Mouse (Mus musculus) limb, embryonic 14.5 days (tissue): Measurements from ENCODE around the gene Nufip2. TPM values are rescaled to one million over a fixed set of nuclear protein-coding genes. Genes with fewer than 3 reads are reported as not detected.

Experiments
- ATAC-seq: fragments of 200-750 bp; cut with Nextera tagmentation; 2 replicates; pipeline ENCODE4 v1.8.0; 2017; ENCODE audit warnings: low read depth, moderate number of reproducible peaks, moderate TSS enrichment; ENCODE audit not compliant: low FRiP score
- DNase-seq: peaks from one replicate; pipeline ENCODE4 v3.0.0-alpha.2; 2015; ENCODE audit warnings: low spot score
- H3K27ac ChIP-seq: fragments of 300-500 bp; sonication (generic); replicated peaks from 2 replicates; pipeline ENCODE4 v1.5.1; 2014; ENCODE audit warnings: low read depth, mild to moderate bottlenecking, low read length, moderate library complexity, mixed read lengths
- H3K27me3 ChIP-seq: fragments of 300-500 bp; sonication (generic); 2 replicates; pipeline ENCODE4 v1.6.1; 2014; ENCODE audit warnings: low read length, mixed read lengths; ENCODE audit not compliant: control insufficient read depth, insufficient read depth
- H3K36me3 ChIP-seq: fragments of 300-500 bp; sonication (generic); 2 replicates; pipeline ENCODE4 v1.6.1; 2014; ENCODE audit warnings: mild to moderate bottlenecking, low read length, moderate library complexity, mixed read lengths; ENCODE audit not compliant: control insufficient read depth, insufficient read depth
- H3K4me1 ChIP-seq: fragments of 300-500 bp; sonication (generic); 2 replicates; pipeline ENCODE4 v1.6.1; 2014; ENCODE audit warnings: antibody characterized with exemption, low read length, mixed read lengths; ENCODE audit not compliant: control insufficient read depth, insufficient read depth
- H3K4me2 ChIP-seq: fragments of 300-500 bp; sonication (generic); replicated peaks from 2 replicates; pipeline ENCODE4 v1.6.1; 2014; ENCODE audit warnings: low read depth, mild to moderate bottlenecking, low read length, moderate library complexity; ENCODE audit not compliant: severe bottlenecking
- H3K4me3 ChIP-seq: fragments of 300-500 bp; sonication (generic); replicated peaks from 2 replicates; pipeline ENCODE4 v1.5.1; 2014; ENCODE audit warnings: low read length
- H3K9ac ChIP-seq: fragments of 300-500 bp; sonication (generic); 2 replicates; pipeline ENCODE4 v1.6.1; 2014; ENCODE audit warnings: mild to moderate bottlenecking, low read depth, low read length, moderate library complexity; ENCODE audit not compliant: severe bottlenecking
- H3K9me3 ChIP-seq: fragments of 300-500 bp; sonication (generic); 2 replicates; pipeline ENCODE4 v1.6.1; 2016; ENCODE audit warnings: low read length; ENCODE audit not compliant: control insufficient read depth
- POLR2A ChIP-seq: fragments of 200-500 bp; IDR thresholded peaks from 2 replicates; pipeline ENCODE4 v1.8.0; 2012; ENCODE audit warnings: inconsistent platforms, mild to moderate bottlenecking, moderate library complexity, borderline replicate concordance; ENCODE audit not compliant: insufficient read depth, insufficient read length; ENCODE audit errors: extremely low read depth
- whole genome bisulfite sequencing: fragments of 180-500 bp; shearing (Covaris S2); extraction: QIAGEN DNeasy Blood & Tissue Kit; methylation state at CpG from one replicate; pipeline ENCODE4 v1.1.7; 2014; 5-methylcytosine and 5-hydroxymethylcytosine counted together
- polyA plus RNA-seq, 2 experiments: library from polyadenylated mRNA; depleted of rRNA in 1 of 2; stranded (reverse) in 1 of 2; unstranded in 1 of 2; fragments of >200 nt; fragmentation: Nextera tagmentation in 1 of 2; extraction: Ambion mirVana in 1 of 2; gene quantifications; 2 replicates each; pipeline versions ENCODE4 v1.2.1 to v1.2.3; 2012 to 2014

Gene Nufip2
- polyA plus RNA-seq, 2 experiments, result 5.8 to 21.3 TPM

- Histone ChIP-seq H3K9me3 (no peaks in the 10 kb centered on the region), H3K27me3 (no peaks in the 10 kb centered on the region), H3K36me3 (no peaks in the 10 kb centered on the region), H3K27ac (peak overlapping the region; percentile 58; the same call in 1 of the 2 replicates), H3K4me1 (peaks cover 35% of the 10 kb centered on the region), H3K4me2 (no peak overlapping the region), H3K4me3 (no peak overlapping the region), H3K9ac (no peak overlapping the region)
- DNase-seq, result no peak
- TF ChIP-seq POLR2A, result no peak
- ATAC-seq, result no peak
- 11% methylated on average over 5 of the region's 5 CpGs for WGBS
Measured at GRCm38 (mm10) chr11:77785396-77785767, 99.4 kb downstream of the Nufip2 start.

- Histone ChIP-seq H3K36me3 (no peaks in the 10 kb centered on the region), H3K4me3 (no peak overlapping the region), H3K4me1 (peaks cover 41% of the 10 kb centered on the region), H3K9me3 (no peaks in the 10 kb centered on the region), H3K27ac (peak overlapping the region; percentile 58; the same call in 1 of the 2 replicates), H3K9ac (no peak overlapping the region), H3K4me2 (no peak overlapping the region), H3K27me3 (no peaks in the 10 kb centered on the region)
- 66% methylated on average over 7 of the region's 7 CpGs for WGBS
- ATAC-seq (no peak), DNase-seq (no peak)
- TF ChIP-seq POLR2A, result no peak
Measured at GRCm38 (mm10) chr11:77785768-77786561, 100.0 kb downstream of the Nufip2 start.

DNA sequence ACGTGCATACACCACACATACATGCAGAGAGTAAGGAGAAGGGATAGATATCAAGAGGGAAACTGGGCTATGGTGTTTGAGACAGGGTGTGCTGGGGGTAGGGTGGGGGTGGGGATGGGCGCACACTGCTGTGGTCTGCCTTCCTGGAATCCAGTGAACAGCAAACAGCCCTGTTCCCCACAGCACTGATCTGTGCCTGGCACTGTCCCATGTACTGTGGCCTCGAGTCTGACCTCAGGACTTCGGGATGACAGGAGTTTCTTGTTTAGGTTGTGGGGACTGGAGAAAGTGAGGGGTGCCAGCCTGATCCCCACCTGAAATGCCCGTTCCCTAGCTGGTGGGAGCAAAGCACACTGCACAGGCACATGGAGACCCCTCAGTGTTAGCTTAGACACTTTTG lies 101.8 kb downstream of the Nufip2 start, which contains the start of gene Gm10277:
TSS of gene Gm10277 (minus strand) at position 41 of the 400 bp plus-strand sequence.
- TF ChIP-seq POLR2A, result no peak
- WGBS, result 87% methylated on average over 4 of the region's 5 CpGs
- DNase-seq, result no peak
- H3K36me3 ChIP-seq, result no peaks in the 10 kb centered on the region
- no peak within 1 kb of the TSS for H3K4me2 ChIP-seq
- peaks cover 59% of the 10 kb centered on the region for H3K4me1 ChIP-seq
- no peaks in the 10 kb centered on the region for H3K9me3 ChIP-seq
- no peak within 1 kb of the TSS for H3K4me3 ChIP-seq
- no peaks in the 10 kb centered on the region for H3K27me3 ChIP-seq
- H3K27ac ChIP-seq, result no peak within 1 kb of the TSS
- 0 out of 2 replicates have a peak within 1 kb of the TSS, but pooled peaks have one; percentile 16 for H3K9ac ChIP-seq
- no peak for ATAC-seq

DNA sequence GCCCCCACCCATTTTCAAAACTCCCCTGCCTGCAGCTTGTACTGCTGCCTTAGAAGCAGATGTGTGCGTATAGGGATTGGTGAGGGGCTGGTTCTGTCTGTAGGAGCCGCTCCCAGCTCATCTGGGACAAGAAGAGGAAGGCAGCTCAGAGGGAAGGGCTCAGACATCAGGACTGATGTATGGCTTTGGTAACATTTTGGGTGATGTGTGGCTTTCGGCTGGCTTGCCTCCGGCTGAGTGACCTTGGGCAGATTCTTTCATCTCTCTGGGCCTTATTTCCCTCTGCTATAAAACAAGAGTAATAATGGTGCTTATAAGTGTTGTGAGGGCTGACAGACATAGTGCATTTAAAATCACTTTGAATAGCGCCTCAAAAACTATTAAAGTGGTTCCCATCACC lies 103.6 kb downstream of the Nufip2 start:
- 74% methylated on average over 5 of the region's 5 CpGs for WGBS
- TF ChIP-seq POLR2A, result no peak
- H3K4me2 ChIP-seq, result no peak overlapping the region
- DNase-seq, result no peak
- no peak overlapping the region for H3K4me3 ChIP-seq
- no peaks in the 10 kb centered on the region for H3K36me3 ChIP-seq
- H3K27me3 ChIP-seq, result no peaks in the 10 kb centered on the region
- no peak overlapping the region for H3K9ac ChIP-seq
- no peaks in the 10 kb centered on the region for H3K9me3 ChIP-seq
- H3K27ac ChIP-seq, result no peak overlapping the region
- peaks cover 50% of the 10 kb centered on the region for H3K4me1 ChIP-seq
- no peak for ATAC-seq

GRCm38 (mm10) chr11:77790286-77790685 lies 104.3 kb downstream of the Nufip2 start:
- no peaks in the 10 kb centered on the region for H3K9me3 ChIP-seq
- H3K27me3 ChIP-seq, result no peaks in the 10 kb centered on the region
- H3K4me2 ChIP-seq, result no peak overlapping the region
- WGBS, result 39% methylated on average over 9 of the region's 9 CpGs
- peaks cover 42% of the 10 kb centered on the region for H3K4me1 ChIP-seq
- DNase-seq, result no peak
- no peaks in the 10 kb centered on the region for H3K36me3 ChIP-seq
- H3K4me3 ChIP-seq, result no peak overlapping the region
- H3K9ac ChIP-seq, result no peak overlapping the region
- no peak for ATAC-seq
- no peak for TF ChIP-seq POLR2A
- H3K27ac ChIP-seq, result peak overlapping the region; percentile 86
